Mouse (Mus musculus) layer of hippocampus, postnatal 14 days (tissue): ENCODE results near the gene Fat1. TPM values are rescaled to one million over a fixed set of nuclear protein-coding genes. Genes with fewer than 3 reads are reported as not detected.
A peak's percentile ranks its signal among the peaks of the same experiment; 100 is the strongest.

Experiments
- DNase-seq, 2 experiments: peaks; one replicate each; pipeline ENCODE4 v3.0.0; 2021 to 2022; ENCODE audit warnings: low spot score in 2 of 2, mixed read lengths in 1 of 2
- total RNA-seq, 2 experiments: library from RNA; stranded (reverse); gene quantifications; 2 replicates each; pipeline ENCODE4 v1.2.3; 2021

Fat1 gene
- total RNA-seq, 2 experiments from 2014 or later, result 34.5 TPM

DNA sequence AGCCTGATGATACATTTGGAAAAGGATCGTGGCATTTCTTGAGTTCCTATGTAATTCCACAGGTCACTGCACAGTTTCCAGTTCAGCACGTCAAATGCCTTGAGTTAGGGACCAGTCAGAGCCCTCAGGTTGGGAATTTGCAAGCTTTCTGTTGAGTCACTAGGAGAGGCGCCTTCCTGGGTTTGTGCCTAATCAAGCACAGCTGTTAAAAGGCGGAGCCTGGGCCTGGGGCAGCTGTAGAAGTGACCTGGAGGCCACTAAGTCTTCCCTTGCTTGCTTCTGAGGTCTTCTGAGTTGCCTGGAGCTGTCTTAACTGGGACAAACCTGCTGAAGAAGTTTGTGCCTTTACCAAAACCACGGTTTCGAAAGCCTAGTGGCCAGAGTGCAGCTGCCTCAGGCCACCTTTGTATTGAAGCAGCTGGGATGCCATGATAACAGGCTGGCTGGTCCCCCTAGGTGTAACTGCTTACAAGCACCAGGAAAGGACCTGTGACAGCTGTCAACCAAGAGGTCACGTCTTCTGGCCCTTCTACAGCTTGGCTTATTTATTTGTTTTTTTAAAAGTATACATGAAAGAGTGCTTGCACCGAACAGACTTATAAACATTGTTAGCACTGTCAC is 66.4 kb downstream of the Fat1 start:
- no peak for DNase-seq

- DNase-seq, result no peak
Measured at GRCm38 (mm10) chr8:45002686-45003085, 67.4 kb downstream of the Fat1 start.

DNA sequence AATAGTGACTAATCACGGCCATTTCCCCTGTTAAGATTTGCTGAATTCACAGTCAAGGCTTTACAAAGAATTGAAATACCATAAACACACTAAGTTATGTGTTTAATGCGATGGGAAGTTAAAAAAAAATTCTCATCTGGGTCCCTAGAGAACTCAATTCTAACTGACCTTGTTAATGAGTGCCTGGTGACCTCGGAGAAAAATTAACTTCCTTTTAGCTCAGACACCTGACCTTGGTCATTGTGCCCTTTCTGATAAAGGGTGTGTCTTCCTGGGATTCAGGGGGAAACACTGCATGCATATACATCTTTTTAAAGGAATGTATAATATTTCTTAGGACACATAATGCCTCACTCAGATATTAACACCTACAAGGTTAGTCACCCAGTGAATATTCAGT is 68.8 kb downstream of the Fat1 start:
- DNase-seq, result no peak

DNA sequence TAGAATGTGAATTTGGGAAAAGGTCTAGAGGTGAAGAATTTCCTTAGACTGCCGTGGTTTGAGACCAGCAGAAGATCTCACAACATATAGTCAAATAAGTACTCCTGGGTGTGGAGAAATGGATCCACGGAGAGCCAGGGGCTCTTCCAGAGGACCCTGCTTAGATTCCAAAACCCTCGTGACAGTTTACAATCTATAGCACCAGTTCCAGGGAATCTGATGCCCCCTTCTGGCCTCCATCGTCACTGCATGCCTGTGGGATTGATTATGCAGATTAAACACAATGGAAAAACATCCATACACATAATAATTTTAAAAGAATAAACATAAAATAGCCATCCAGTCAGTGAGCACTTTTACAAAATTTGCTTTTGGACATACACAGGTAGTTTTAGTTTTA is 75.4 kb downstream of the Fat1 start:
- peak in 1 of 2 experiments; percentile 45 for DNase-seq

DNA sequence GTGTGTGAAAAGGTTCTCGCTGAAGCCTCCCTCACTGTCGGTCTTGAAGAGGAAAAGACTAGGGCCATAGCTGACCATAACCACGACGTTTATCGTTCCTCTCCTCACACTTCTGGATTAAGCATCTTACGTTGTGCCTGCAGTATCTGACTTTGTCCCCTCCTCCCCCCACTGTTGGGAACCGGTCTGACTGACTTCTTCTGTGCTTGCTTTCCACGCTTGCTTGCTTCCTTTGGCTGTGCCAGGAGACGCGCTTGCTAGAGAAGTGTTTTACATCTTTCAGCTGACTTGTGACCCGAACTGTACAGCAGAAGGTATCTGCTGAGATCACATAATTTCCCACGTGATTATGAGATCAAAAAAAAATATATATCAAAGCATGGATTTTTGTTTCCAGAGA is 76.5 kb downstream of the Fat1 start:
- no peak for DNase-seq

- no peak for DNase-seq
Measured at GRCm38 (mm10) chr8:45013852-45014251, 78.6 kb downstream of the Fat1 start.

DNA sequence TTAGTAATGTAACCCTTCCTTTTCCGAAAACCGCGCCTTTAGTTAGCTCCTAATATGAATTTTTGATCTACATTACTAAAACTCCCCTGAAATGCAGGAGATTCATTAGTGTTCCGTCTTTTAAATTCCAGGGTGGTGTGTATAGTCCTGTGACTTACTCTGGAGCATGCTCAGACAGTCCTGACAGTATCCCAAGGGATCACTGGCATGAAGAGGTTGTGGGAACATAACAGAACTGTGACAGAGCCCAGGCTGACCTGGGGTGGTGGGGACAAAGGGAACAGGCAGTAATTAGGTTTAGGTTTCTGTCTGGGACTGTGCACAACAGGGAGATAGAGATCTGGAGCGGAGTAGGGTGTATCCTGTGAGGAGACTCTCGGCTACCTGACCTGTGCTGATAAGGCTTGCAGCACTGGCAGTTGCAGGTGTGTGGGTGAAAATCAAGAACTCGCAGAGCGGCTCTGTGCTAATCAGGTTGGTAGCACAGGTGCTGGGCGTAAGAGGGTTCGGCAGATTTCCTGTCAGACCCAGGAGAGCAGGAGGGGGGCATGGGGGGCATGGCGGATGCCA is 79.3 kb downstream of the Fat1 start:
- DNase-seq, result no peak

- DNase-seq, result no peak
Measured at GRCm38 (mm10) chr8:45015876-45016275, 80.6 kb downstream of the Fat1 start.

- DNase-seq, result no peak
Measured at GRCm38 (mm10) chr8:45019241-45019640, 84.0 kb downstream of the Fat1 start.

- DNase-seq, result no peak
Measured at GRCm38 (mm10) chr8:45021171-45021570, 85.9 kb downstream of the Fat1 start.

- peak; percentile 63 to 79 for DNase-seq
Measured at GRCm38 (mm10) chr8:45021911-45022665, 86.8 kb downstream of the Fat1 start.

DNA sequence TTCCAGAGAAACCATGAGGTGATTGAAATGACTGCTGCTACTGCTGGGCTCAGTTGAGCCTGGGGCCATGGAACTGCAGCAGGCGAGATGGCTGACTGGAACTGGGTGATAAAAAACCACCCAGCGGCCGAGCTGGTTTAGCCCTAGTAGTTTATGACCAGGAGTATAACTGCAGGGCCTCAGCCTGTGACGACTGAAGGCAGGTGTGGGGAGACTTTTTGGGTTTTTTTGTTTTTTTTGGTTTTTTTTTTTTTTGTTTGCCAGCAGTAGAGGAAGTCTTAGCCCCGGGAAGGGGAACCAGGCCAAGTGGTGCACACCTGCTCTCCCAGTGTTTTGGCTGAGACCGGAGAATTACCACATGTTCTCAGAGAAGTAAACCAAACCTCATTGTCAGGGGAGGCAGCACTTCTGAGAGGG is 92.8 kb downstream of the Fat1 start:
- DNase-seq, result no peak

DNA sequence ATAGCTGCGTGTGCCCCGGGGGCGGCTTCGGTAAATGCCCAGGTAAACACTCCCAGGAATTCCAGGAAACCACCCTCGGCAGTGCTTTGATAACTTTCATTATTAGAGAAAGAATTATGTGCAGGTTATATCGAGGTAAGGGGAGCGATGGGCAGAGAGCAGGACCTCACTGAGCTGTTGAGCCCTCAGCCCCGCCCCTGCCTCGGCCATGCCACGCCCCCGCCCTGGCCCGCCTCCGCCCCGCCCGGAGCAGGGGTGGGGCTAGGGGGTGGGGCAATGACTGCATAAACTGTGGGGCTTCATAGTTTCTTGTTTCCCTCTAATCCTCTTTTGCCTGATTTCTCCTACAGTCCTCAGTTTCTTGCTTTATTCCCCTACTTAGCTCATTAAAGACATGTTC is 103.1 kb downstream of the Fat1 start:
- DNase-seq, result no peak

DNA sequence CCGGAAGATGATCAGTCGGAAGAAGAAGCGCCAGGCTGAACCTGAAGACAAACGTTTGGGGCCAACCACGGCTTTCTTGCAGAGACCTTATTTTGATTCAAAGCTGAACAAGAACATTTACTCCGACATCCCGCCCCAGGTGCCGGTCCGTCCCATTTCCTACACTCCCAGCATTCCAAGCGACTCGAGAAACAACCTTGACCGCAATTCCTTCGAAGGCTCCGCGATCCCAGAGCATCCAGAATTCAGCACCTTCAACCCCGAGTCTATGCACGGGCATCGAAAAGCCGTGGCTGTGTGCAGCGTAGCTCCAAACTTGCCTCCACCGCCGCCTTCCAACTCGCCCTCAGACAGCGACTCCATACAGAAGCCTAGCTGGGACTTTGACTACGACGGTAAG is 108.9 kb downstream of the Fat1 start:
- no peak for DNase-seq

- DNase-seq, result no peak
Measured at GRCm38 (mm10) chr8:45050451-45050850, 115.2 kb downstream of the Fat1 start.

DNA sequence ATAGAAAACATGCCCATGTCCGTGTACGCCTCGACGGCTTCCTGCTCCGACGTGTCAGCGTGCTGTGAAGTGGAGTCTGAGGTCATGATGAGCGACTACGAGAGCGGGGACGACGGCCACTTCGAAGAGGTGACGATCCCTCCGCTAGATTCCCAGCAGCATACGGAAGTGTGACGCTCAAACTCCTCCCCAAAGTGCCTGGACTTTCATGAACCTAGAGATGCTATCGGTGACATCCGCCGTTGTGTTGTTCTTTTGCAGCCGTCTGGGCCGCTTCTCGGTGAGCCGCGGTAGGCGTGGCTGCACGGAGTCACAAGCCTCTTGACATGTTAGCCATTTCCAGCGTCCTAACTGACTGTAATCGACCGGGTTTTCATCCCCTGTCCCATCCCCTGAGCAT is 116.0 kb downstream of the Fat1 start:
- no peak for DNase-seq

- no peak for DNase-seq
Measured at GRCm38 (mm10) chr8:45052205-45052604, 117.0 kb downstream of the Fat1 start.

DNA sequence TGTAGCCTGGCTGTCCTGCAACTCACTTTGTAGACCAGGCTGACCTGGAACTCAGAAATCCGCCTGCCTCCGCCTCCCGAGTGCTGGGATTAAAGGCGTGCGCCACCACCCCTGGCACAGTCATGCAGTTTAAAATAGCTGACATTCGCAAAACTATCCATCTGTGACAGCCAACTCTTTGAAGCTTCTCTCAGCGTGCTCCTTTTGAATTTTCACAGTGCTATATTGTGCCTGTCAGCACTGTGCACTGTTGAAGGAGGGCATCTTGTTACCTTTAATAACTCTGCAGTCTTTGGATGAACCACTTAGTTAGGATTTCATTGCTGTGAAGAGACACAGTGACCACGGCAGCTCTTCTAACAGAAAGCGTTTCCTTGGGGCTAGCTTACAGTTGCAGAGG is 117.4 kb downstream of the Fat1 start:
- DNase-seq, result no peak

DNA sequence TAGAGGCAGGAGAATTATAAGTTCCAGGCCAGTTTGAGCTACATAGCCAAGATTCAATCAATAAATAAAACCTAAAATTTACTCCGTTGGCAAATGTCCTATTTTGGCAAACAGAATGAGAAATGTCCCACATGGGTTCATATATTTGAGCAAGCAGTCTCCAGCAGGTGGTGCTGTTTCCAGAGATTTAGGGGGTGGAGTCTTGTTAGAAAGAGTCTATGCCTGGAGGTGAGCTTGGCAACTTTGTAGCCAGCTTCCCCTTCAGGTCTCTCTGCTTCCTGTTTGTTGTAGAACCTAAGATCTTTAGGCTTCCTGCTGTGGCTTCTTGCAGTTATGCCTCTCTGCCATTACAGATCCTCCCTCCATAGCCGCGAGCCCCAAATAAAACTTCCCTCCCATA is 120.3 kb downstream of the Fat1 start:
- DNase-seq, result no peak

GRCm38 (mm10) chr8:45056810-45057209 is 121.6 kb downstream of the Fat1 start:
- DNase-seq, result no peak

DNA sequence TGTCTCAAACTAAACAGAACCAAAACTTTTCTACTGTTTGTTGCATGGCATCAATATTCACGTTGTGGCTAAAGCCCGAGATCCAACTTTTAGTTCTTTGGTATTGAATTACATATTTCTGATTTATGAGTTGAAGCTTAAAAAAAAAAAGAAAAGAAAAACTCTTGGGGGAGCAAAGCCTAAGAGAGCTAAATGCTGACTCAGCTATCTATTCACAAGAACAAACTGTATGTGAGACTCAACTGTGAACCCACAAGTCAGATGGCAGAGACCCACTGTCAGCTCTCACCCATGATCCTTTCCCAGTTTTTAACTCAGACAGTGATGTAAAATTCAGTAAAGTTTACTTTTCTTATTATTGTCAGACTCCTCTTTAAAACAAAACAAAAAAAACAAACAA is 124.8 kb downstream of the Fat1 start:
- no peak for DNase-seq

DNA sequence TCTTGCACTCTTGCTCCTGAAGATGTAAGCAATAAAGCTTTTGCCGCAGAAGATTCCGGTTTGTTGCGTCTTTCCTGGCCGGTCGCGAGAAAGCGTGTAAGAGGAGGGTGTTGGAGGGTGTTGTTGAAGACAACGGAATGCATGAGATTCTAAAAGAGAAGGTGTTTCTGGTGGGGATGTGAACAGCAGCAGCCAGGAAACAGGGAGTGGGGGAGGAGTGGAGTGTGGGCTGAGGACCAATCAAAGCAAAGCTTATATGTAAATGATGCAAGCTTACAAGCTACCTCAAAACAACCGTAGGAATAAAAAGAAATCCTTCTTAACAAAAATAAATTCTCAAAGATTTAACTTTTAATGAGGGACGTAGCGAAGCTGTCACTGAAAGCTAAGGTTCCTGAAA is 127.1 kb downstream of the Fat1 start:
- DNase-seq, result no peak
